Mouse (Mus musculus) liver, embryonic 15.5 days (tissue): ENCODE measurements around the gene Dixdc1. TPM values are rescaled to one million over a fixed set of nuclear protein-coding genes. Genes with fewer than 3 reads are reported as not detected.

Experiments used
- ATAC-seq: fragments of 200-750 bp; cut with Nextera tagmentation; 2 replicates; pipeline ENCODE4 v1.8.0; 2017; ENCODE audit warnings: moderate number of reproducible peaks, mild to moderate bottlenecking, moderate library complexity; ENCODE audit not compliant: insufficient read depth
- H3K27ac ChIP-seq: fragments of 300-500 bp; sonication (generic); replicated peaks from 2 replicates; pipeline ENCODE4 v1.5.1; 2015; ENCODE audit warnings: mild to moderate bottlenecking, inconsistent platforms
- H3K27me3 ChIP-seq: fragments of 300-500 bp; sonication (generic); 2 replicates; pipeline ENCODE4 v1.6.1; 2015; ENCODE audit warnings: mild to moderate bottlenecking, inconsistent platforms
- H3K36me3 ChIP-seq: fragments of 300-500 bp; sonication (generic); replicated peaks from 2 replicates; pipeline ENCODE4 v1.6.1; 2015; ENCODE audit warnings: moderate library complexity, mild to moderate bottlenecking, inconsistent platforms
- H3K4me1 ChIP-seq: fragments of 300-500 bp; sonication (generic); replicated peaks from 2 replicates; pipeline ENCODE4 v1.6.1; 2015; ENCODE audit warnings: inconsistent platforms
- H3K4me2 ChIP-seq: fragments of 300-500 bp; sonication (generic); 2 replicates; pipeline ENCODE4 v1.6.1; 2015; ENCODE audit warnings: moderate library complexity, mild to moderate bottlenecking, inconsistent platforms
- H3K4me3 ChIP-seq: fragments of 300-500 bp; sonication (generic); replicated peaks from 2 replicates; pipeline ENCODE4 v1.5.1; 2015; ENCODE audit warnings: mild to moderate bottlenecking, inconsistent platforms
- H3K9ac ChIP-seq: fragments of 300-500 bp; sonication (generic); 2 replicates; pipeline ENCODE4 v1.6.1; 2015; ENCODE audit warnings: moderate library complexity, mild to moderate bottlenecking, inconsistent platforms
- H3K9me3 ChIP-seq: fragments of 300-500 bp; sonication (generic); replicated peaks from 2 replicates; pipeline ENCODE4 v1.6.1; 2016; ENCODE audit warnings: inconsistent platforms
- WGBS: fragments of 180-500 bp; shearing (Covaris S2); methylation state at CpG from one replicate; pipeline ENCODE4 v1.1.7; 2015; ENCODE audit warnings: mixed read lengths; ENCODE audit not compliant: insufficient replicate concordance; 5-methylcytosine and 5-hydroxymethylcytosine counted together
- polyA plus RNA-seq: library from polyadenylated mRNA; unstranded; fragments of >200 nt; fragmentation: Nextera tagmentation; extraction: Ambion mirVana; gene quantifications from 2 replicates; pipeline ENCODE4 v1.2.1, GENCODE M21; 2015

Dixdc1 gene
- polyA plus RNA-seq, 1 experiment from 2014 or later: 1.4 TPM

DNA sequence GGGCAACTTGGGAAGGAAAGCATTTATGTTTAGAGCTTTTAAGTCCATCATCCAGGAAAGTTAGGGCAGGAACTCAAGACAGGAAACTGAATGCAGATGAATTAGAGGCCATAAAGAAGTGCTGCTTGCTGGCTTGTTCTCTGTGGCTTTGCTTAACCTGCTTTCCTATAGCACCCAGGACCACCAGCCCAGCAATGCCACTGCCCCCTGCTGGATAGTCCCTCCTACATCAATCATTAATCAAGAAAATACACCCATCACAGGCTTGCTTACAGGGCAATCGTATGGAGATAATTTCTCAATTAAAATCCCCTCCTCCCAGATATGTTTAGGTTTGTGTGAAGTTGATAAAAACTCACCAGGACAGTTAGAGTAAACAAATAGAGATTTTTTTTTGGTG, 24.0 kb upstream of the Dixdc1 start:
- Histone ChIP-seq H3K36me3 (no peaks in the 10 kb centered on the region), H3K9ac (no peak overlapping the region), H3K9me3 (no peaks in the 10 kb centered on the region), H3K27ac (no peak overlapping the region), H3K4me3 (no peak overlapping the region), H3K4me2 (no peak overlapping the region), H3K27me3 (0 out of 2 replicates have a peak, but pooled peaks cover 5% of the 10 kb centered on the region), H3K4me1 (peaks cover 8% of the 10 kb centered on the region; the same call in 1 of the 2 replicates)
- 61% methylated on average over 1 of the region's 1 CpGs for WGBS
- ATAC-seq: no peak

DNA sequence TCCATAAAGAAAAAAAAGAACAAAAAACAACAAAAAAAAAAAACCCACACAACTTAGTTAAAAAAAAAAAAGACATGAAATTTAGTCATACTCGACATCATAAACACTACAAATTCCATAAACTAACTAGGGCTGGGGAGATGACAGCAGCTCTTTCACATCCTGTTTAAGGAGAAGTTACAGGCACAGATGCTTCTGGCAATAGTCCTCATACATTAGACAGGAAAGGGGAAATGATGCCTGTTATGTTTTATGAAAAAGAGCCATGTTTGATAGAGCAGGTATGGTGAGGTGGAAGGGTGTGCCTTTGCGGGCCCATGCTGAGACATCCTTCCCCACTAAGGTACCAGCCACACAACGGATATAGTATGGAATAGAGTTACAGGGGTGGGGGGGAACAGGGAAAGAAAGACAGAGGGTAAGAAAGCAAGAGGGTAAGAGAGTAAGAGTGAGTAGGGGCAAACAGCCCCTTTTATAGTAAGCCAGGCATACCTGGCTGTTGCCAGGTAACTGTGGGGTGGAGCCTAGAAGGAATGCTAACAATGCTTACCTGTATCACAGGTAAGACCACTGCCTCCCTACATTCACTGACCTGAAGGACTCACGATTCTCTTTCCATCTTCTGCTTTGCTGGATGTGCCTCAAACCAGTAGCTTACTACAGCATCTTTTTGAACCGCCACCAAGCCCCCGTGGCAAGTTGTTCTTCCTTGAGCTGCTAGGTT, 22.4 kb upstream of the Dixdc1 start:
- ATAC-seq: no peak
- H3K9me3 ChIP-seq: no peaks in the 10 kb centered on the region
- WGBS: 54% methylated on average over 6 of the region's 6 CpGs
- no peak overlapping the region for H3K4me2 ChIP-seq
- no peak overlapping the region for H3K4me3 ChIP-seq
- H3K27me3 ChIP-seq: 0 out of 2 replicates have a peak, but pooled peaks cover 5% of the 10 kb centered on the region
- no peaks in the 10 kb centered on the region for H3K36me3 ChIP-seq
- no peak overlapping the region for H3K27ac ChIP-seq
- H3K9ac ChIP-seq: no peak overlapping the region
- H3K4me1 ChIP-seq: peaks cover 1% of the 10 kb centered on the region; the same call in 1 of the 2 replicates

DNA sequence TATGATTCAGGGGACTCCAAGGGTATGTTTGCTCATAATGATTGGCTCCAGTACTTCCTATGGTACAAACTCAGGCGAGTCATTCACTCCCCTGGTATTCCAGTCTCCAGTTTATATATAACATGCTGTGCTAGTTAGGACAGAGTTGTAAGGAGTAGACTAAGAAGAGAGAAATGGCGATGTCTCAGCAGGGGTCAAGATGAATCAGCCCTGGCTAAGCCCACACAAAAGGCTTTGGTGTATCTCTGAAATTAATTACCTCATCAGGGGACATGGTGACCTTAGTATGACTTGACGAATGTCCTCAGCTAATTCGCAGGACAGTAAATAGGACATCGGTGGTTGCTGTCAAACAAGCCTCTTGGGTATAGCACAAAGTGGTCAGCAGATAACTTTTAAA, 17.4 kb upstream of the Dixdc1 start:
- no peaks in the 10 kb centered on the region for H3K36me3 ChIP-seq
- WGBS: 56% methylated on average over 5 of the region's 5 CpGs
- ATAC-seq: no peak
- no peaks in the 10 kb centered on the region for H3K9me3 ChIP-seq
- H3K4me1 ChIP-seq: no peaks in the 10 kb centered on the region
- H3K4me3 ChIP-seq: no peak overlapping the region
- H3K27ac ChIP-seq: no peak overlapping the region
- no peak overlapping the region for H3K9ac ChIP-seq
- H3K27me3 ChIP-seq: peaks cover 5% of the 10 kb centered on the region; the same call in 1 of the 2 replicates
- H3K4me2 ChIP-seq: no peak overlapping the region

DNA sequence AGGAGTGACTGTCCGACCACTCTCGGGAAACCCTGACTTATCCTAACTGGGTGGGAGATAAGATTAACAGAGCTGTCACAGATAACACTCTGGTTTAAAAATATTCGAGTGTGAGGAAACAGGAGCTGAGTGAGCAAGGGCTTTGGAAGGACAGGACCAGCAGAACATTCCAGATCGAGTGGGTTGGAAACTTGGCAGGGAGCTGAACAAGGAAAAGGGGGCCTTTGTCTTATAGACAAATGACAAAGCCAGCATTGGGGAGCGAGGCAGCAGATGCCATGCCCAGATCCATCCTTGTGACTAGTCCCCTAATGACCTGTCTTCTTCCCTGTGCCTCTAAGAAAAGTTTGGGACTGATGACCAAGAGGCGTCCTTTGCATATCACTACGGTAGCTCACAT, 14.6 kb upstream of the Dixdc1 start:
- Histone ChIP-seq H3K4me1 (no peaks in the 10 kb centered on the region), H3K27ac (no peak overlapping the region), H3K36me3 (no peaks in the 10 kb centered on the region), H3K9me3 (no peaks in the 10 kb centered on the region), H3K27me3 (peaks cover 10% of the 10 kb centered on the region; the same call in 1 of the 2 replicates), H3K4me2 (no peak overlapping the region), H3K9ac (no peak overlapping the region), H3K4me3 (no peak overlapping the region)
- 43% methylated on average over 7 of the region's 7 CpGs for WGBS
- no peak for ATAC-seq

DNA sequence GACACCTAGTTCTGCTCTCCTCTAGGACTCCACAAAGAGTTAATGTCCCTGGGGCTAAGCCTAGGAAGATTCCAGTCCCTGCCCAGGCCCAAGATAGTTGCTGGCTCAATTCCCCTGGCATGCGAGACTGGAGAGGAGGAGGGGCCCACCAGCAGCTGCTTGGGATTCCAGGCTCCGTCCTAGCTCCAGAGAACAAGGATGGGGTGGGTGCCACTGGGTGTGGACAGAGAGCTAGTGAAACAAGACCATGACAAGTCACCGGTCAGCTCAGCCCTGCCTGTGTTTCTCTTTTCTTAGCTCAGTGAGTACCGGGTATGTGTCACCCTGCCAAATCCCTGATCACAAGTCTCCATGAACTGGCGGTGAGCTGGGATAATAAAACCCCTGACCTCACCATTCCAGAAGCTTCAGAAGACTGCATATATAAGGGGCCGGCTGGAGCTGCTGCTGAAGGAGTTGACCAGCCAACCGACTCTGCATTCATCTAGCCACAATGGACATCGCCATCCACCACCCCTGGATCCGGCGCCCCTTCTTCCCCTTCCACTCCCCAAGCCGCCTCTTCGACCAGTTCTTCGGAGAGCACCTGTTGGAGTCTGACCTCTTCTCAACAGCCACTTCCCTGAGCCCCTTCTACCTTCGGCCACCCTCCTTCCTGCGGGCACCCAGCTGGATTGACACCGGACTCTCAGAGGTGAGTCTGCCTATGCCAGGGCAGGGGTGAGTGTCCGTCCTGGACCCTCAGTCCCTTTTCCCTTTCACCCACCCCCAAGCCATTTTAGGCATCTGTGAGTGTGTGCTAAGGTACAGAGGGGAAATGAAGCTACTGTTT, 13.7 kb upstream of the Dixdc1 start:
- ATAC-seq: no peak
- H3K27me3 ChIP-seq: peaks cover 6% of the 10 kb centered on the region; the same call in 1 of the 2 replicates
- H3K4me3 ChIP-seq: no peak overlapping the region
- no peak overlapping the region for H3K27ac ChIP-seq
- WGBS: 63% methylated on average over 17 of the region's 17 CpGs
- H3K4me2 ChIP-seq: no peak overlapping the region
- H3K9ac ChIP-seq: no peak overlapping the region
- H3K36me3 ChIP-seq: no peaks in the 10 kb centered on the region
- H3K9me3 ChIP-seq: no peaks in the 10 kb centered on the region
- H3K4me1 ChIP-seq: no peaks in the 10 kb centered on the region

DNA sequence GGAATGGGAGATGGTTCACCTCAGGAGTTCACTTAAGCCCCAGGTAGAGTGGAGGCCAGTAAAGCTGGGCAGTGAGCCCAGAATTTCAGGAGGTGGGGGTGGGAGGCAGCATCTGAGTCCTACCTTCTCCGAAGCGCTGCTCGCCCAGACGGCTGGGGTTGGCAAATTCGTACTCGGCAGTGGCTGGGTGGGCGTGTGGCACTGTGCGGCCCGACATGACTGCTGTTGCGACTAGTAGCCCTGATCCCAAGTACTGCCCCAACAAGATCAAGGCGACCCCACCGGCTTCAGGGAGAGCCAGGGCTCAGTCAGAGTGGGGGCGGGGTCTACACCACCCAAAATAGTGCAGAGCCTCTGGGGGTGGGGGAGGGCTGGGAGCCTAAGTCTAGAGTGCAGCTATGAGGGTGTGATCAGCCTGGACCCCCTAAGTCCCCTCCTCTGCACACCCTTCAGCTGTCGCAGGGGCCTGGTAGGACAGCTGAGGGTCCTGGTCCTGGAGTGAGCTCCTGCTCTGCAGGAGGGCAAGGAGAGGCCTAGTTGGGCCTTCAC, 12.8 kb upstream of the Dixdc1 start, which contains the start of gene Hspb2:
Gene Hspb2, minus strand, starts transcription at position 301 of the 549 bp plus-strand sequence.
- Histone ChIP-seq H3K27me3 (peaks cover 6% of the 10 kb centered on the region; the same call in 1 of the 2 replicates), H3K9me3 (no peaks in the 10 kb centered on the region), H3K9ac (no peak within 1 kb of the TSS), H3K4me1 (no peaks in the 10 kb centered on the region), H3K4me3 (no peak within 1 kb of the TSS), H3K27ac (no peak within 1 kb of the TSS), H3K4me2 (no peak within 1 kb of the TSS), H3K36me3 (no peaks in the 10 kb centered on the region)
- no peak for ATAC-seq
- WGBS: 71% methylated on average over 14 of the region's 14 CpGs

DNA sequence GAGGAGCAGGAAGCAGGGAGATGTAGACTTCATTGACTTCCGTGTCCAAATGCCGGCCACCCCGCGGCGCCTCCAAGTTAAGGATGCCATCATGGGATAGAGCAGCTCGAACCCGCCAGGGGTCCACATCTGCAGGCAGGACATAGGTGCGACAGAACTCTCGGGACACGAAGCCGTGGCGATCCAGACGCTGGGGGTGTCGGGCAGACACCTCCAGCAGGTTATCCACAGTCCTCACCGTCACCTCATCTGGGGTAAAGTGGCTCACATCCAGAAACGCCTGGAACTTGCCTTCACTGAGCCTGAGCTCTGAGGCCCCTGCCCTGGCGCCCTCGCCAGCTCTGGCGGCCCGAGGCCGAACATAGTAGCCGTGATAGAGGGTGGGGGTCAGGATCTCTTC, 12.0 kb upstream of the Dixdc1 start, which contains the start of gene Cryab:
Gene Cryab, plus strand, starts transcription at position 3 of the 400 bp plus-strand sequence.
- Histone ChIP-seq H3K9ac (no peak within 1 kb of the TSS), H3K36me3 (no peaks in the 10 kb centered on the region), H3K27me3 (peaks cover 12% of the 10 kb centered on the region; the same call in 1 of the 2 replicates), H3K4me3 (no peak within 1 kb of the TSS), H3K4me1 (no peaks in the 10 kb centered on the region), H3K4me2 (no peak within 1 kb of the TSS), H3K27ac (no peak within 1 kb of the TSS), H3K9me3 (no peaks in the 10 kb centered on the region)
- 64% methylated on average over 22 of the region's 22 CpGs for WGBS
- ATAC-seq: no peak

DNA sequence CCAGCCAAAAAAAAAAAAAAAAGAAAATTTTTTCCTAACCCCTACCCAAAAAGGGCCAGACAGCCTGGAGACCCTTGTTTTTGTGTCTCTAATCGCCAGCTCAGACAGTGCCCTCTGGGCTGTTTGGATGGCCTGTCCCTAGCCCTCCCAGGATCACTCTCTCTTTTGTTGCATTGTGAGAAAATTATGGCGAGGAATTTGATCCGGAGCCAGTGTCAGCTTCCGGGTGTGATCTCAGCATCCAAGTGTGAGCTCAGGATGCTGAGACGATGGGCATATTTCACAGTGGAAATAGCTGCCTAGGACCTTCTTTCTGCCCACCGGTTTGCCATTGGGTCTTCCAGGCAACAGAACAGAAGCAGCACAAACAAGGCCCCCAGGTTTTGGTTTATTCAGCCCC, 11.4 kb upstream of the Dixdc1 start:
- Histone ChIP-seq H3K9me3 (no peaks in the 10 kb centered on the region), H3K4me3 (no peak overlapping the region), H3K36me3 (no peaks in the 10 kb centered on the region), H3K4me2 (no peak overlapping the region), H3K9ac (no peak overlapping the region), H3K27me3 (peaks cover 18% of the 10 kb centered on the region), H3K4me1 (no peaks in the 10 kb centered on the region), H3K27ac (no peak overlapping the region)
- ATAC-seq: no peak
- 69% methylated on average over 6 of the region's 6 CpGs for WGBS

DNA sequence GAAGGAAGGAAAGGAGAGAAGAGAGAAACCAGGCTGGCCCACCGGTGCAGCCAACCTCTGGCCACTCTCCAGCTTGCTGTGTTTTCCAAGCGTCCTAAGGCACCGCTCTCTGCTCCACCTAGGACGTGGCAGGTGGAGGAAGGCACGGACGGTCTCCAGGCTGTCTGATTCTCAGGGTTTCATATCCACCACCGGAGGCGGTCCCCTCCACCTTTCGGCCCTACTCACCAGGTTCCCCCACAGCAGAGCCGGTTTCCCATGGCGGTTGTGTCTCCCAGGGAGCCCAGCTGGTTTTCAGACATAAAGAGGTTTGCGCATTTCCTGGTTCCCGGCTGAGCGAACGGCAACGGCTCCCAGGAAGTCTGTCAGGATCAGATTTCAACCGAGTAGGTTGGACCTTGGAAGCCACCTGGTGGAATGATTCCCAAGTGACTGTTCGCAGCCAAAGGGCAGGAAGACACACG, 6.9 kb upstream of the Dixdc1 start, which contains the start of gene 2310030G06Rik:
Gene 2310030G06Rik, minus strand, starts transcription at position 323 of the 464 bp plus-strand sequence.
- peak within 1 kb of the TSS; percentile 76 for H3K27ac ChIP-seq
- H3K4me1 ChIP-seq: no peaks in the 10 kb centered on the region
- 11% methylated on average over 19 of the region's 19 CpGs for WGBS

DNA sequence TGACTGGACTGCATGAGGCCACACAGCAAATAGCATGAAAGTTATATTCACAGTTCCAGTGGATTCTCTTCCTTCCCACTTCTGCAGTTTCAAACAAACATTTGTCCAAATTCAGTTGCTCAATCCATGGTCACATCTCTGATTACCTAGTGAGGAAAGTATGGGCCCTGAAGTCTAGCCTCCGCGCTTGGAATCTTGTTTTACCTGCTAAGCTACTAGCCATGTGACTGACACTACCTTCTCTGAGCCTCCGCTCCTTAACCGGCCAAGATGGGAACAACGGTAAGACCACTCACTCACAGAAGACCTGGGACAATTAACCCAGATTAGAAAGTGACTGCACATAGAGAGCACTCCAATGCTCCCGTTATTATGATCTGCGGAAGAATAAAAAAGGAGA, 6.5 kb upstream of the Dixdc1 start:
- 32% methylated on average over 7 of the region's 7 CpGs for WGBS

More for the DNA sequence above, 6.9 kb upstream of the Dixdc1 start, which contains the start of gene 2310030G06Rik:
- H3K9me3 ChIP-seq: no peaks in the 10 kb centered on the region
- peaks cover 22% of the 10 kb centered on the region for H3K27me3 ChIP-seq
- no peak within 1 kb of the TSS for H3K9ac ChIP-seq
- peak; percentile 57 for ATAC-seq
- H3K4me3 ChIP-seq: peak within 1 kb of the TSS; percentile 48
- H3K4me2 ChIP-seq: peak within 1 kb of the TSS; percentile 50
- no peaks in the 10 kb centered on the region for H3K36me3 ChIP-seq

More for the DNA sequence above, 6.5 kb upstream of the Dixdc1 start:
- no peaks in the 10 kb centered on the region for H3K4me1 ChIP-seq
- H3K4me2 ChIP-seq: peak overlapping the region; percentile 50
- peaks cover 18% of the 10 kb centered on the region for H3K27me3 ChIP-seq
- ATAC-seq: no peak
- H3K9me3 ChIP-seq: no peaks in the 10 kb centered on the region
- H3K36me3 ChIP-seq: no peaks in the 10 kb centered on the region
- H3K27ac ChIP-seq: peak overlapping the region; percentile 76
- no peak overlapping the region for H3K9ac ChIP-seq
- H3K4me3 ChIP-seq: peak overlapping the region; percentile 48
